Mouse (Mus musculus) liver, embryonic 13.5 days (tissue): ENCODE measurements around the gene Actn4. TPM values are rescaled to one million over a fixed set of nuclear protein-coding genes. Genes with fewer than 3 reads are reported as not detected.
A peak's percentile ranks its signal among the peaks of the same experiment; 100 is the strongest.

ENCODE experiments used
- ATAC-seq: fragments of 200-750 bp; cut with Nextera tagmentation; 2 replicates; pipeline ENCODE4 v1.8.0; 2017; ENCODE audit warnings: low read depth, mild to moderate bottlenecking, moderate number of reproducible peaks, moderate library complexity
- DNase-seq: peaks from one replicate; pipeline ENCODE4 v3.0.0; 2022
- H3K27ac ChIP-seq: fragments of 300-500 bp; sonication (generic); 2 replicates; pipeline ENCODE4 v1.5.1; 2015; ENCODE audit warnings: moderate library complexity, mild to moderate bottlenecking, inconsistent platforms
- H3K27me3 ChIP-seq: fragments of 300-500 bp; sonication (generic); 2 replicates; pipeline ENCODE4 v1.6.1; 2015; ENCODE audit warnings: mild to moderate bottlenecking, inconsistent platforms
- H3K36me3 ChIP-seq: fragments of 300-500 bp; sonication (generic); 2 replicates; pipeline ENCODE4 v1.6.1; 2015; ENCODE audit warnings: mild to moderate bottlenecking, inconsistent platforms
- H3K4me1 ChIP-seq: fragments of 300-500 bp; sonication (generic); replicated peaks from 2 replicates; pipeline ENCODE4 v1.6.1; 2015; ENCODE audit warnings: inconsistent platforms
- H3K4me2 ChIP-seq: fragments of 300-500 bp; sonication (generic); 2 replicates; pipeline ENCODE4 v1.6.1; 2015; ENCODE audit warnings: inconsistent platforms, mild to moderate bottlenecking, moderate library complexity
- H3K4me3 ChIP-seq: fragments of 300-500 bp; sonication (generic); replicated peaks from 2 replicates; pipeline ENCODE4 v1.5.1; 2015; ENCODE audit warnings: mild to moderate bottlenecking, inconsistent platforms
- H3K9ac ChIP-seq: fragments of 300-500 bp; sonication (generic); 2 replicates; pipeline ENCODE4 v1.6.1; 2015; ENCODE audit warnings: mild to moderate bottlenecking, inconsistent platforms
- H3K9me3 ChIP-seq: fragments of 300-500 bp; sonication (generic); replicated peaks from 2 replicates; pipeline ENCODE4 v1.6.1; 2016; ENCODE audit warnings: inconsistent platforms
- WGBS: fragments of 180-500 bp; shearing (Covaris S2); methylation state at CpG from one replicate; pipeline ENCODE4 v1.1.7; 2015; ENCODE audit not compliant: insufficient replicate concordance; 5-methylcytosine and 5-hydroxymethylcytosine counted together
- polyA plus RNA-seq: library from polyadenylated mRNA; unstranded; fragments of >200 nt; fragmentation: Nextera tagmentation; extraction: Ambion mirVana; gene quantifications from 2 replicates; pipeline ENCODE4 v1.2.1, GENCODE M21; 2015

The Actn4 gene
- polyA plus RNA-seq, 1 experiment from 2014 or later: 116 TPM

GRCm38 (mm10) chr7:28984452-28984851, 22.3 kb upstream of the Actn4 start:
- Histone ChIP-seq H3K27ac (no peak overlapping the region), H3K36me3 (peaks cover 5% of the 10 kb centered on the region), H3K9me3 (no peaks in the 10 kb centered on the region), H3K4me3 (no peak overlapping the region), H3K9ac (no peak overlapping the region), H3K4me2 (no peak overlapping the region), H3K27me3 (no peaks in the 10 kb centered on the region), H3K4me1 (peaks cover 40% of the 10 kb centered on the region)
- DNase-seq (no peak), ATAC-seq (no peak)
- 83% methylated on average over 1 of the region's 1 CpGs for WGBS

DNA sequence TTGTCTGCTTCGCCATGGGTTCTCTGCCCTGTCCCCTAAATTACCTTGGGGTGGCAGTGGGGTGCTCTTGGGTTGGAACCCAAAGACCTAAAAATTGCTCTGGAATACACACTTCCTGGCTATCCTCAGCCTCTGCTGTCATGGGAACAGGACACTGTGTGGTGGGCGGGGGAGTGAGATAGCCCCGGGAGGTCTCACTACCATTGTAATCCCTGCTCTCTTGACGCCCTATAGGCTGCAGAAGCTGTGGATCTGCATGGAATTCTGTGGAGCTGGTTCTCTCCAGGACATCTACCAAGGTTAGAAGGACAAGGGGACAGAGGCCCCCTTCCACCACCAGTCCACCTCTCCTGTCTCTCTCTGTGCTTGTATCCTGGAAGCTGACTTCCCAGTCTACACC, 21.7 kb upstream of the Actn4 start:
- 67% methylated on average over 4 of the region's 4 CpGs for WGBS
- H3K4me2 ChIP-seq: peak overlapping the region; percentile 89
- no peaks in the 10 kb centered on the region for H3K27me3 ChIP-seq
- H3K9me3 ChIP-seq: no peaks in the 10 kb centered on the region
- DNase-seq (no peak), ATAC-seq (no peak)
- peaks cover 11% of the 10 kb centered on the region for H3K36me3 ChIP-seq
- peak overlapping the region; percentile 94; the same call in 1 of the 2 replicates for H3K27ac ChIP-seq
- peaks cover 40% of the 10 kb centered on the region for H3K4me1 ChIP-seq
- peak overlapping the region; percentile 80 for H3K4me3 ChIP-seq
- peak overlapping the region; percentile 86 for H3K9ac ChIP-seq

- Histone ChIP-seq H3K4me1 (peaks cover 42% of the 10 kb centered on the region), H3K27me3 (no peaks in the 10 kb centered on the region), H3K9me3 (no peaks in the 10 kb centered on the region), H3K27ac (peak overlapping the region; percentile 94), H3K36me3 (peaks cover 18% of the 10 kb centered on the region), H3K9ac (peak overlapping the region; percentile 86), H3K4me3 (peak overlapping the region; percentile 80), H3K4me2 (peak overlapping the region; percentile 89)
- DNase-seq: no peak
- no peak for ATAC-seq
- WGBS: 31% methylated on average over 11 of the region's 11 CpGs
Observed at GRCm38 (mm10) chr7:28983141-28983564, 21.0 kb upstream of the Actn4 start.

- H3K4me2 ChIP-seq: peak overlapping the region; percentile 89
- DNase-seq (no peak), ATAC-seq (peak; percentile 42)
- peak overlapping the region; percentile 86 for H3K9ac ChIP-seq
- WGBS: 6% methylated on average over 19 of the region's 19 CpGs
- no peaks in the 10 kb centered on the region for H3K27me3 ChIP-seq
- peaks cover 43% of the 10 kb centered on the region for H3K4me1 ChIP-seq
- no peaks in the 10 kb centered on the region for H3K9me3 ChIP-seq
- H3K27ac ChIP-seq: peak overlapping the region; percentile 94
- H3K36me3 ChIP-seq: peaks cover 25% of the 10 kb centered on the region
- peak overlapping the region; percentile 80 for H3K4me3 ChIP-seq
Observed at GRCm38 (mm10) chr7:28982274-28983013, 20.3 kb upstream of the Actn4 start.

DNA sequence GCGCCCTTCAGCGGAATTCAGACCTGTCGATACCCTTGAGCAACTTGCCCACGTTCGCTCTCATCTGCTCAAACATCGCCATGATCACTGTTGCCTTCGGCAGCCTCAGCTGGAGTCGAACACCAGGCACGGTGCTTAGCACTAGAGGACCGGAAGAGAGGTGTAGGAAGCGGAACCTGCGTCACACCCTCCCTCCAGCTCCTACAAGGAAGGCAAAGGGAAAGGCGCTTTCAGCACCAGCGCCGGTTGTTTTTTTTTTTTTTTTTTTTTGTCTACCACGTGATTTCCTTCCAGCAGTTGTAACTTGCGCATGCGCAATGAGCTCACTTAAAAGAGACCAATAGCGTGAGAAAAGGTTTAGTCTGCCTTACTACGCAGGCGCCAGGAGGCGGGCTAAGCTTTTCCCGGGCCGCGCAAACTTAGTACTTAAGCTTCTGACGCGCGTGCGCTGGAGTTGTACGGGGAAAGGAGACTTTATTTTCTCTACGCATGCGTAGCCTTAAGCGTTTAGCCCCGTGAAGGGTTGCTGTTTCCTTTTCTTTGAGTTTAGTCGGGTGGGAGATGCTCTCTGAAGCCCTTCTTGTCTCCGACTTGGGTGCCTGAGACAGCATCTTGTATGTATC, 19.6 kb upstream of the Actn4 start, which contains the start of the genes Eif3k and Map4k1:
TSS of gene Eif3k (minus strand) at position 214 of the 623 bp plus-strand sequence.
TSS of gene Map4k1 (plus strand) at position 400 of the 623 bp plus-strand sequence.
- Histone ChIP-seq H3K27me3 (no peaks in the 10 kb centered on the region), H3K36me3 (peaks cover 31% of the 10 kb centered on the region), H3K4me2 (peak within 1 kb of the TSS; percentile 89), H3K9ac (peak within 1 kb of the TSS; percentile 86), H3K4me1 (peaks cover 43% of the 10 kb centered on the region), H3K4me3 (peak within 1 kb of the TSS; percentile 80), H3K27ac (peak within 1 kb of the TSS; percentile 94), H3K9me3 (no peaks in the 10 kb centered on the region)
- DNase-seq (peak; percentile 96), ATAC-seq (peak; percentile 94)
- whole genome bisulfite sequencing: under 1% methylated on average over 36 of the region's 36 CpGs

GRCm38 (mm10) chr7:28977556-28977955, 15.4 kb upstream of the Actn4 start:
- no peak for DNase-seq
- no peak for ATAC-seq
- Histone ChIP-seq H3K4me2 (no peak overlapping the region), H3K27me3 (no peaks in the 10 kb centered on the region), H3K4me3 (no peak overlapping the region), H3K27ac (no peak overlapping the region), H3K9me3 (no peaks in the 10 kb centered on the region), H3K9ac (no peak overlapping the region), H3K36me3 (peaks cover 66% of the 10 kb centered on the region), H3K4me1 (peaks cover 21% of the 10 kb centered on the region)
- WGBS: 85% methylated on average over 9 of the region's 9 CpGs

DNA sequence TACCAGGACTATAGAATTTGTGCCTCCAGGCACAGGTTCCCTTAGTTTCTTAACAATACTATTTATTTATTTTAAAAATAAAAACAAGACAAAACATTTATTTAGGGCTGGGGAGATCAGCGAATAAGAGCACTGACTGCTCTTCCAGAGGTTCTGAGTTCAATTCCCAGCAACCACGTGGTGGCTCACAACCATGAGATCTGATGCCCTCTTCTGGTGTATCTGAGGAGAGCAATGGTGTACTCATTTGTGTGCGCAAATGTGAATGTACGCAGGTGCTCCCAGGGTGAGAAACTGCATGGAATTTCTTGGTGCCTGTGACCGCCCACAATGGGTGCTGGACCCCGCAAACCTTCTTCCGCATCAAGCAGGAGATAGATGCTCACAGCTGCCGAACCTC, 10.9 kb upstream of the Actn4 start:
- H3K27ac ChIP-seq: no peak overlapping the region
- no peaks in the 10 kb centered on the region for H3K27me3 ChIP-seq
- peaks cover 26% of the 10 kb centered on the region for H3K4me1 ChIP-seq
- ATAC-seq (no peak), DNase-seq (no peak)
- H3K4me3 ChIP-seq: no peak overlapping the region
- WGBS: 74% methylated on average over 8 of the region's 8 CpGs
- peaks cover 75% of the 10 kb centered on the region for H3K36me3 ChIP-seq
- H3K4me2 ChIP-seq: no peak overlapping the region
- H3K9ac ChIP-seq: no peak overlapping the region
- H3K9me3 ChIP-seq: no peaks in the 10 kb centered on the region

- 67% methylated on average over 8 of the region's 8 CpGs for WGBS
- no peak overlapping the region for H3K9ac ChIP-seq
- H3K4me2 ChIP-seq: no peak overlapping the region
- H3K27ac ChIP-seq: no peak overlapping the region
- H3K27me3 ChIP-seq: no peaks in the 10 kb centered on the region
- H3K4me3 ChIP-seq: no peak overlapping the region
- DNase-seq: peak; percentile 63
- H3K4me1 ChIP-seq: peaks cover 26% of the 10 kb centered on the region
- H3K9me3 ChIP-seq: no peaks in the 10 kb centered on the region
- H3K36me3 ChIP-seq: peaks cover 70% of the 10 kb centered on the region
- 0 out of 2 replicates have a peak, but pooled peaks have one; percentile 22 for ATAC-seq
Observed at GRCm38 (mm10) chr7:28972542-28972985, 10.4 kb upstream of the Actn4 start.

- H3K9me3 ChIP-seq: no peaks in the 10 kb centered on the region
- H3K9ac ChIP-seq: no peak overlapping the region
- peaks cover 28% of the 10 kb centered on the region for H3K4me1 ChIP-seq
- no peaks in the 10 kb centered on the region for H3K27me3 ChIP-seq
- no peak overlapping the region for H3K4me2 ChIP-seq
- H3K27ac ChIP-seq: no peak overlapping the region
- no peak overlapping the region for H3K4me3 ChIP-seq
- peaks cover 63% of the 10 kb centered on the region for H3K36me3 ChIP-seq
- no peak for ATAC-seq
- WGBS: 77% methylated on average over 6 of the region's 6 CpGs
- no peak for DNase-seq
Observed at GRCm38 (mm10) chr7:28971770-28972269, 9.7 kb upstream of the Actn4 start.

DNA sequence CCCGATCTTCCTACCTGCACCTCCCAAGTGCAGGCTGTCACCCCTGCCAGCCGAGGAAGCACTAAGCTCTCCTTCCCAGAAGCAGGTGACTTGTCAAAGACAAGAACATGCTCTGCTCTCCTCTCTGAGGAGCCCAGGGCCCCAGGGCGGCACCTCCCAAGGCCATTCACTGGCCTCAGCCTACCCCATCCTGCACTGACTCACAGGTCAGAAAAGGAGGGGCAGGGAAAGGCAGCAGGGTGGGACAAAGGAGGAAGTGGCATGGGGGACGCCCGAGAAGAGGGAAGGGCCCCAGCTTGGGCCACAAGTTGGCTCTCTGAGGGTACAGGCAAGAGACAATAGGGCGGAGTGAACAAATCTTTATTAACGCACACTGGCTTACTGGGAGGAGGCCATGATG, 8.9 kb upstream of the Actn4 start:
- WGBS: 68% methylated on average over 7 of the region's 7 CpGs
- ATAC-seq (no peak), DNase-seq (no peak)
- H3K27ac ChIP-seq: no peak overlapping the region
- no peaks in the 10 kb centered on the region for H3K9me3 ChIP-seq
- no peak overlapping the region for H3K4me3 ChIP-seq
- peaks cover 55% of the 10 kb centered on the region for H3K36me3 ChIP-seq
- H3K4me1 ChIP-seq: peaks cover 28% of the 10 kb centered on the region
- H3K27me3 ChIP-seq: no peaks in the 10 kb centered on the region
- no peak overlapping the region for H3K9ac ChIP-seq
- H3K4me2 ChIP-seq: no peak overlapping the region

DNA sequence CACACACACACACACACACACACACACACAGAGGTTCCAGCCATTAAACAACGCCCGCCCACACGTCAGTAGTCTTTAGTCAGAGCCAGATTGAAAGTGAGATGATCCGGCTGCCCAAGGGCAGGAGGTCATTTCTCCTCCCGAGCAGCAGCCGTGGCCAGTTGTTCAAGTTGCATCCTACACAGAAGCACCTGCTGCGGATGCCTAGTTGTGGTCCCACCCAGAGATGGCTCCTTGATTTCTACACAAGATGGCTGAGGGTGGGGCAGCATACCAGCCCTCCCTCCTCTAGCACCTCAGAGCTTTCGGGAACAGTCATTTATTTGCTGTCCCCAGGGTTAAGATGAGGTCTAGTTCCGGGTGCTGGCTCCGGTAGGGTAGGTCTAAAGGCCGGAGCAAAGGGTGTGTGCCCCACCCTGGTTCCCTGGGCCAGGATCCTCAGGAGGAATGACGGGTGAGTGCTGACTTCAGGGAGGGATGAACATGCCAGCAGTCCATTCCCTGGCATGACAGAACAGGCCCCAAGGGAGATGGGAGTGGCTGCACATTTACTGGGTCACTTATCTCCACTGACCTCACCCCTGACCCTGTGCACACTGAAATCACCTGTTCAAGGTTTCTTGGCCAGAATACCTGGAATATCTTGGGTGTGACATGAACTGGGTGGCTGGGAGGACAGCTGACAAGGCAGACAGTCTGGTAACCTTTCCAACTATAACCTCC, 7.7 kb upstream of the Actn4 start:
- DNase-seq: no peak
- ATAC-seq: no peak
- Histone ChIP-seq H3K27me3 (no peaks in the 10 kb centered on the region), H3K4me3 (no peak overlapping the region), H3K36me3 (peaks cover 47% of the 10 kb centered on the region), H3K27ac (peak overlapping the region; percentile 29; the same call in 1 of the 2 replicates), H3K4me1 (peaks cover 28% of the 10 kb centered on the region), H3K9ac (no peak overlapping the region), H3K4me2 (no peak overlapping the region), H3K9me3 (no peaks in the 10 kb centered on the region)
- 74% methylated on average over 12 of the region's 12 CpGs for WGBS
